Mouse (Mus musculus): ENCODE results near the gene Dbx1.

Dbx1 gene

GRCm38 (mm10) chr7:49636491-49637115, at the start of gene Dbx1:
Dbx1 (minus strand) TSS chr7:49636849.
- DNase-seq (ENCODE audit: low spot score in 2 of 2): no peak

DNA sequence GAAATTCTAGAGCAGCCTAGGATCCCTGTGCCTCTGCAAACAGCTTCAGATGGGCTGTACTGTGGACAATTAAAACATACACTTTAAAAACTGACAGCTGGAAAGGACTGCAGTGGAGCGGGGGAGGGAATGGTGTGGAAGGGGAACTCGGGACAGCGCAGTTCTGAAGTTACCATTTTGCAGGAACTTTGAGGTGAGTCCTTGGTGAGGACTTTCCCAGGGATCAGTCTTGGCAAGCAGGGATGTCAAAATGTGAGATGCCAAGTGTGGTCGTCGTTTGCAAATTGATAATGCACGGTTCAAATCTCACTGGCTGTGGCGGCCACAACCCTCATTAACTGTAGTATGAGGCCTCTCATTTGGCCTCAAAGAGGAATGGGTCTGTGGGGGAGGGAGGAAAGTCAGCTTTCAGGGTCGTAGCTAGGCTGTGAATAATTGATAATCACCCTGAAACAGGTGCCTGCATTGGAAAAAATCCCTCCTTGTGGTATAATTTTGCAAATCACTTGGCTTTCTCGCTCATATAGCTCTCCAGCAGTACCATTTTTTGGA, 42.3 kb upstream of the Dbx1 start:
- no peak for DNase-seq (ENCODE audit: low spot score in 2 of 2)

DNA sequence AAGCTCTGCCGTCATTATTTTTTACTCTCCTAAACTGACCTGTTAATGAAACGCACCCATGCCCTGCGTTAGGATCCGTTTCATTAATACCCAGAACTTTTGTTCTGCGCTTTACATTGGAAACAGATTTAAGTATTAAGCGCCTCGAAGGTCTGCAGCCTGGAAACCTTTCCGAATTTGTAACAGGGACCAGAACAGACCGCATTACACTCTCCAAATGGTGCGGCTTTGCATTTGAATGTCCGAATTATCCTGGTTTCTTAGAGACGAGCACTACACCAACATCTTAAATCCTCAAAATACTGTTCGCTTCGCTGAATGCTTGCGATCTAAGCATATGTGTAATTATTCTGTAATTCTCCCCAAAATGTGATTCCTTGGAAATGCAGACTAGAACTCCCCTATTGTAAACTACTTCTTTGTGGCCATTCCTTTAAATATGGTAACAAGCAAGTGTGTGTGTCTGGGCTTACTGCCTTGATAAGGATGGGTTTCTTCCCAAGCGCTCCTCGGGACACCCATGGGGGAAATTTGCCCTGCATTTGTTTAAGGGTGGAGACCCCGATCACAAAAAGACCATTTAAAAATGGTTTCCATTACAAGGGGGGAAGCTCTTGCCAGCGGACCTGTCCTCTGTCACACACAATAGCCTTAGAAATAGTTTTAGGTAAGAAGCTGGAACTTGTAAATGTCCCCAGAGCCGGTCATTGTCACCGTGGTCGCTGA, 41.6 kb upstream of the Dbx1 start:
- no peak for DNase-seq (ENCODE audit: low spot score in 2 of 2)

- DNase-seq (ENCODE audit: low spot score in 2 of 2): no peak
Measured at GRCm38 (mm10) chr7:49677166-49677565, 40.5 kb upstream of the Dbx1 start.

DNA sequence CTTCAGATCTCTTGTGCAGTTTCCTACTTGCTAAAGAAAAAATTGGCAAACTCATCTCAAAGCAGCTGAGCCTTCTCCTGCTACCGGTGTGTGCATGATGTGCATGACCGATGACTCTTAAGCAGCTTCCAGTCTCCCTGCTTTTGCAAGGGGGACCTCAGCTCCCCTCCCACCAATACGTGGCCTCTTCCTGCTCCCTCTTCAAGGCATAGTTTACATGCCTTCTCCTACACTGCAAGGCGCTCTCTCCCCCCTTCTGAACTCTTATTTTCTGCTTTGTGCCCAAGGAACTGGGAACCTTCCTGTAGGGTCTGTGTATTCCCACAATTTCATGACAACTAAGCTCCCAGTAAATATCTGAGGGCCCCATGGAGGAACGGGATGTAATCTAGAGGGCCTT, 40.0 kb upstream of the Dbx1 start:
- no peak for DNase-seq (ENCODE audit: low spot score in 2 of 2)

GRCm38 (mm10) chr7:49668260-49668857, 31.7 kb upstream of the Dbx1 start:
- no peak for DNase-seq (ENCODE audit: low spot score in 2 of 2)

DNA sequence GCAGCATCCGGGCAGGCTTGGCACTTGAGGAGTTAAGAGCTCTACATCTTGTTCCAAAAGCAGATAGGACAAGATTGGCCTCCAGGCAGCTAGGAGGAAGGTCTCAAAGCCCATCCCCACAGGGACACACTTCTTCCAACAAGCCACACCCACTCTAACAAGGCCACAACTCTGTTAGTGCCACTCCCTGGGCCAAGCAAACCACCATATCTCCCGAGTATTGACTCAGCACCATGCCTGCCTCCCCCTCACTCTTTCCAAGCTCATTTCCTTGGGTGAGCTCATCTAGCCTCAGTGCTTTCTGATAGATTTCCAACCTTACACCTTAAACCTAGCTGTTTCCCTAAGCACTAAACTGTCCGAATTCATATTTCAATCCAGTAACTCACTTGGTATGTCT, 26.9 kb upstream of the Dbx1 start:
- no peak for DNase-seq (ENCODE audit: low spot score in 2 of 2)

DNA sequence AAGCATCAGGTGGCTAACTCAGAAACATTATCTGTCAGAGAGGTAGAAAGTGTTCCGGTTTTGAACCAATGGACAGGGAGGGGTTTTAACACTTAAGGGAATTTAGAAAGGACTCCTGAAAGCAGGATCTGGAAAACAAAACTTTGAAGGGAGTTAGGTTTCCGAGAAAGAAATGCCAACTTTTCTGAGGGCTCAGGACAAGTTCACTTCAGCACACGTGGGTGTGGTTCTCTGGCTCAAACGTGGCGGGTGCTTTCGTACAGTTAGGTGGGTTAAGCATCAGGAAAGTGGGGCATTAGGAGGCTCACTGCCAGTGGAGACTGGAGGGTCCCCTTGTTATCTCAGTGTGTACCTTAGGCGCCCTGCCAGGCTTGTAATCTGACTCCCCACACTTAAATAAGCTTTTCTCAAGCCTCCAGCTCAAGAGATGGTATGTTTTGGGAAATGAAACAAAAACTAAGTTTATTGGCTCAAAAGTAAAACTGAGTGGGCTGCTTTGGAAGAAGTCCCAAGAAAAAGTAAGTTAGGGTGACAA, 25.9 kb upstream of the Dbx1 start:
- no peak for DNase-seq (ENCODE audit: low spot score in 2 of 2)

DNA sequence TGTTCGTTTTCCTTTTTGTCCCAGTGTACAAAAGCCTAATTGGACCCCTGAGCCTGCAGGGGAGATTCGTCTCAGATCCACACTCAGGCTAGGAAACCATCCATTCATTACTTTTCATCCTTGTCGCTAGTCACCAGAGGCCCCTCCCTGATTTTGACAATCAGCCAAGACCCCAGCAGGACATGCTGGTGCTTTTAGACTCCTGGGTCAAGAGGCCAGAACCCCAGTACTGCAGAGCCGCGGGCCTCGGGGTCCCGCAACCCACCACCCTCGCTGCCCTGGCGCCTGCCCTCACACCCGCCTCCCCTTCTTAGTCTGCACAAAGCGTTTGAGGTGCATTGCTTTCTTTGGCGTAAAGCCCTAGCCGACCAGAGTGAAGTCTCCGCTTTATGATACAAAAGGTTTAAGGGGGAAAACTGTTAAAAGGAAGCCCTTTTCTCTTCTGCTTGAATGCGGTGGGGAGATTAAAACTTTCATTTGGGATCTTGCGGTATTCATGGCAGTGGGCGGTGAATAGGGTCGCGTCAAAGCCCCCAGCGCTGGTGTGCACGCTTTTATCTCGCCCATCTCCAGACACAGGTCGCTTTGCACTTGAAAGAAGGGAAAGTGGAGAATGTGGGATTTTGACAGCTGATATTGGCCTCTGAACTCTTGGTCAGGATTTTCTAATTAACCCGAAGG, 25.3 kb upstream of the Dbx1 start:
- DNase-seq (ENCODE audit: low spot score in 2 of 2): no peak

GRCm38 (mm10) chr7:49640709-49641305, 4.2 kb upstream of the Dbx1 start:
- DNase-seq (ENCODE audit: low spot score in 2 of 2): no peak

GRCm38 (mm10) chr7:49639864-49640708, 3.4 kb upstream of the Dbx1 start:
- no peak for DNase-seq (ENCODE audit: low spot score in 2 of 2)

DNA sequence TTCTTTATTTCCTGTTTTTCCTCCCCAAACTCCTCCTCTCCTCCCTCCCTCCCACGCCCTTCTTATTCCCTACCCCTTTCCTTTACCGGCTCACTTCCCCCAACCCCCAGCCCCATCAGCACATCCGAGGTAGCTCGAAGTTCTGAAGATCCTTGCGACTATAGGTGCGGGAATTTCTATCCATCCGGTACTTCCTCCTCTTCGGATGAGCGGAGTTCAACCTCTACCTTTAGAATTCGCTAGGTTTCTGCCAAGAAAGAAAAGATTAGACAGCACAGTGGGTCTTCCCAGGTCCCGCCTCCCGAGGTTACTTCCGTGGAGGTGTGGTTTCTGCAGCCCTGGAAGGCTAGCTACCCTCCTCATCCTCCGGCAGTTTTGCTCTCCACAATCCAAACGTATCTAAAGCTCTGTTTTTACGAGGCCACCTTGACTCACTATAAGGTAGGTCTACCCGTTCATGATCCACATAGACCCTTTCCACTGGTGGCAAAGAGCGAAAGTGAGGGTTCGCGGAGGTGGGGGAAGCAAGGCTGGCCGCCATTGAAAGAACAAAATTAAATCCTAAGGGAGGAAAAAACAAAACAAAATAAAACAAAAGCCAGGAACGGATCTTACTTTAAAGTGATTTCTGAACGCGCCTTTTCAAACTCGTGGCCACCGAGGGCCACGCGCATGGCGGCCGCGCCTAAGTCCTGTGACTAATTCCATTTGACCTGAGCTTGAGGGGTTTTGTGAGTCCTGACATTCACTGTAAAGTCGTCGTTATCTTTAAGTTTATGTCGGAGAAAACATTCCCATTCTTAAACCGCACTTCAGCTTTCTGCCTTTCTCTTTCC, 2.5 kb upstream of the Dbx1 start:
- no peak for DNase-seq (ENCODE audit: low spot score in 2 of 2)

GRCm38 (mm10) chr7:49637851-49638663, 1.4 kb upstream of the Dbx1 start:
- DNase-seq (ENCODE audit: low spot score in 2 of 2): no peak

- no peak for DNase-seq (ENCODE audit: low spot score in 2 of 2)
Measured at GRCm38 (mm10) chr7:49637281-49637680, 632 bp upstream of the Dbx1 start.

DNA sequence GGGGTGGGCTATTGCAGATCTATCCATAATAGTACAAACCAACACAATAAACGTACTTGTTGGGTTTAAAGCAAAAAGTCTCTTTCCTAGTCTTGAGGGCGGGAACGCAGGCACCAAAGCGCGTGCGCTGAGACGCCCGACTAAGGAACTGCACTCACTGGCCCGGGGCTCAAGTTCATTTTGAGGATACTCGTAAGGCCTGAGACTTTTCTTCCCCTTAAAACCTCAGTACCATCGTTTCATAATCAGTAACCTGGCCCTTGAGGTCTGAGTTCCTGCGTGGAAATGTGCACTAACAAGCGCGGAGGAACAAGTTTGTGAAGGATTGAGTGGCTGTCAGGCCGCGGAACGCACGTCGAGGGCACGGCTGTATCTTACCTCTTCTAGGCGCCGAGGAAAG, 678 bp downstream of the Dbx1 start:
- no peak for DNase-seq (ENCODE audit: low spot score in 2 of 2)

DNA sequence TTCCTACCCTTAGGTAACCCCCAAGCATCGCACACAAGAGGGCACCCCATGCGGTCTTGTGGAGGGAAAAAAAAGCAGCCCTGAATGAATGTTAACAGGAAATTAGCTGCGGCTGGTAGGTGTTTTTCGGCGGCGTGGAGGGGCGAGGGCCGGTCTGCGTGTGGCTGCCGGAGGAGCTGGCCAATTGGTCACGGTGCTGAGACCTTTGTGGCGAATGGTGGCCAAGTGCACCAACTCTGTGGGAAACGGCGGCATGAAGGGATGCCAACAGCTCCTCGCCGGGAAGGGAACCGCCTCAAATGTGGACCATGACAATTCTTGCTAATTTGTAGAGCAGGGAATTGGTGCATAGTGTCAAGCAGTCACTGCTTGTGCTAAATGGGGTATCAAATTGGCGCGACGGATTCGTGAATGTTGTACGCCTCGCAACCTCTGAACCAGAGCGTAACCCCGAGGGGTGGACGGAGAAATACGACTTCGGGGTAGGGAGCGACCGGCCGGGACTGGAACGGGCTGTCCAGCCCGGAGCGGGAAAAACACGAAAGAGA, 1.5 kb downstream of the Dbx1 start:
- DNase-seq (ENCODE audit: low spot score in 2 of 2): no peak

DNA sequence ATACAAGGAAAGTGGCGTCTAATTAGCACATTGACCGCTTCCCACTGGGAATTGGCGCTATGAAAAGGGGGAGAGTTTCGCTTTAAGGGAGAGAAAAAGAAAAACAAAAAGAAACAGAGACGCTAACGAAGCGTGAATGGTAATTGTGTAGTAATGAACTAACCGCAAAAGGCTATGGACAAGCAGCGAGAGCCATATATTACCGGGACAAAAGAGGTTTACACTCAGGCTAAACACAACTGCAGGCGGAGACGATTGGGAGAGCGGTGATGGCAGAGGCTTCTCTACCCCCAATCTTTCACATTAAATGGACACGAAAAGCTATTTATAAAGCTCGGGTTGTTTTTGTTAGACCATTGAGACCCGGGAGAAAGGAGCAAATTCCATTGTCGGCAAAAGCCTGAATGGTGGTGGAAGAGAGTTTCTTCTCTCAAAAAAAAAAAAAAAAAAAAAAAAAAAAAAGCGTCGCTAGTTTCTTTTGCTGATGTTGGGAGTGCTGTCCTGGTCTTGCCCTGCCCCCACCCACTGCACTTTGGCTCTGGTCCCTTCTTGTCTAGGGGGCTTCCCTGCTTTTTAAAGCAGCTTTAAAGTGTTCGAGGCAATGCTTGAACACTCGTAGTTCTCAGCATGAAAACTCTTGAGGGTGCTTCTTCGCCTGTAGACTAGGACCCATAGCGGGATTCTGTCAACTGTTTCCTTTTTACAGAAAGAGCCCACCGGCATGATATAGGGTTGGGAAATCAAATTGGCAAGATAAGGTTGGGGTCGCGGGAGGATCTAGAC, 2.2 kb downstream of the Dbx1 start:
- no peak for DNase-seq (ENCODE audit: low spot score in 2 of 2)
